Mouse (Mus musculus): ENCODE results near the gene A030005L19Rik.
"Not testable (repeated sequence)": the region's sequence is repeated elsewhere in the genome, so short reads cannot be mapped to it uniquely, and the experiment has no call there.

The A030005L19Rik gene

GRCm38 (mm10) chr1:82913025-82913424, at the start of gene A030005L19Rik:
A030005L19Rik (plus strand) TSS chr1:82913325.
- no peak for DNase-seq (ENCODE audit: low read depth, low spot score)

GRCm38 (mm10) chr1:82870202-82870601, 42.9 kb upstream of the A030005L19Rik start:
- no peak for DNase-seq (ENCODE audit: low read depth, low spot score)

- no peak for DNase-seq (ENCODE audit: low read depth, low spot score)
Measured at GRCm38 (mm10) chr1:82879172-82879571, 34.0 kb upstream of the A030005L19Rik start.

GRCm38 (mm10) chr1:82880196-82880595, 32.9 kb upstream of the A030005L19Rik start:
- no peak for DNase-seq (ENCODE audit: low read depth, low spot score)

GRCm38 (mm10) chr1:82893269-82893668, 19.9 kb upstream of the A030005L19Rik start:
- DNase-seq (ENCODE audit: low read depth, low spot score), result no peak

GRCm38 (mm10) chr1:82900567-82900966, 12.6 kb upstream of the A030005L19Rik start:
- no peak for DNase-seq (ENCODE audit: low read depth, low spot score)

- no peak for DNase-seq (ENCODE audit: low read depth, low spot score)
Measured at GRCm38 (mm10) chr1:82901201-82901600, 11.9 kb upstream of the A030005L19Rik start.

- DNase-seq (ENCODE audit: low read depth, low spot score), result no peak
Measured at GRCm38 (mm10) chr1:82905886-82906285, 7.2 kb upstream of the A030005L19Rik start.

GRCm38 (mm10) chr1:82913434-82913833, 309 bp downstream of the A030005L19Rik start:
- not testable (repeated sequence) for DNase-seq (ENCODE audit: low read depth, low spot score)

- no peak for DNase-seq (ENCODE audit: low read depth, low spot score)
Measured at GRCm38 (mm10) chr1:82924650-82925049, 11.5 kb downstream of the A030005L19Rik start, which contains the start of gene A030014E15Rik. A030014E15Rik (plus strand) TSS chr1:82924917.

- DNase-seq (ENCODE audit: low read depth, low spot score), result not testable (repeated sequence)
Measured at GRCm38 (mm10) chr1:82930558-82930957, 17.4 kb downstream of the A030005L19Rik start.

- not testable (repeated sequence) for DNase-seq (ENCODE audit: low read depth, low spot score)
Measured at GRCm38 (mm10) chr1:82931326-82931725, 18.2 kb downstream of the A030005L19Rik start, which contains the start of gene Gm6217. Gm6217 (minus strand) TSS chr1:82931399.

GRCm38 (mm10) chr1:82938666-82939065, 25.5 kb downstream of the A030005L19Rik start:
- no peak for DNase-seq (ENCODE audit: low read depth, low spot score)

- not testable (repeated sequence) for DNase-seq (ENCODE audit: low read depth, low spot score)
Measured at GRCm38 (mm10) chr1:82942505-82942904, 29.4 kb downstream of the A030005L19Rik start.

GRCm38 (mm10) chr1:82943295-82943694, 30.2 kb downstream of the A030005L19Rik start, which contains the start of gene A030003K21Rik:
A030003K21Rik (minus strand) TSS chr1:82943388.
- not testable (repeated sequence) for DNase-seq (ENCODE audit: low read depth, low spot score)

GRCm38 (mm10) chr1:82946029-82946428, 32.9 kb downstream of the A030005L19Rik start:
- DNase-seq (ENCODE audit: low read depth, low spot score), result not testable (repeated sequence)

- DNase-seq (ENCODE audit: low read depth, low spot score), result no peak
Measured at GRCm38 (mm10) chr1:82948601-82949000, 35.5 kb downstream of the A030005L19Rik start.

- DNase-seq (ENCODE audit: low read depth, low spot score), result not testable (repeated sequence)
Measured at GRCm38 (mm10) chr1:82955913-82956312, 42.8 kb downstream of the A030005L19Rik start, which contains the start of gene Gm7544. Gm7544 (minus strand) TSS chr1:82956013.

GRCm38 (mm10) chr1:82959870-82960385, 46.8 kb downstream of the A030005L19Rik start, which contains the start of gene Gm47955:
Gm47955 (plus strand) TSS chr1:82960286.
- DNase-seq (ENCODE audit: low read depth, low spot score), result no peak

All from embryo, embryonic 11.5 days (tissue).